Mouse (Mus musculus): ENCODE results near the gene Rbm47. TPM values are rescaled to one million over a fixed set of nuclear protein-coding genes. Genes with fewer than 3 reads are reported as not detected.

The Rbm47 gene
- polyA plus RNA-seq, 1 experiment from 2014 or later, result 2.2 TPM

DNA sequence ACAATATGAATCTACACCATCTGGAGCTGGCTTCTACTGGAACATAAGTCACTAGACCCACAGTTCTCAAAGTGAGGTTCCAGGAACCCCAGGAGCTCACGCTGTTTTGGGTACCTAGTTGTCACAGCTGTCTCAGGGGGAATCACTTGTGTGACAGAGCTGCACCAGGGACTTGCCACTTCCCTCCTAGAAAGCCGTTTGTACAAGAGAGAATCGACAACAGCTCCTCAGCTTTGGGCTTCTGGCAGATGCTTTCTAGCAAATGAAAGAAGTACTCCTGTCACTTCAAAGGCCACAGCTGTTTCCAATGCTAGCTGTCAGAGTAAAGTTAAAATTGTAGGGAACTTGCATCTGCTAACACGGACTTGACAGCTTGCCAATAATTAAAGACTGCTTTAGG lies 87.4 kb downstream of the Rbm47 start:
- no peak for ATAC-seq (ENCODE audit: insufficient number of reproducible peaks, low FRiP score)
- H3K4me1 ChIP-seq (replicated peaks), result peaks cover 8% of the 10 kb centered on the region; the same call in 1 of the 2 replicates
- no peak overlapping the region for H3K9ac ChIP-seq
- H3K4me3 ChIP-seq, result no peak overlapping the region
- no peak overlapping the region for H3K4me2 ChIP-seq
- 46% methylated on average over 4 of the region's 4 CpGs for WGBS
- H3K27ac ChIP-seq (ENCODE audit: poor library complexity, severe bottlenecking), result no peak overlapping the region
- no peaks in the 10 kb centered on the region for H3K9me3 ChIP-seq (replicated peaks)
- no peaks in the 10 kb centered on the region for H3K27me3 ChIP-seq (replicated peaks)
- H3K36me3 ChIP-seq, result no peaks in the 10 kb centered on the region

DNA sequence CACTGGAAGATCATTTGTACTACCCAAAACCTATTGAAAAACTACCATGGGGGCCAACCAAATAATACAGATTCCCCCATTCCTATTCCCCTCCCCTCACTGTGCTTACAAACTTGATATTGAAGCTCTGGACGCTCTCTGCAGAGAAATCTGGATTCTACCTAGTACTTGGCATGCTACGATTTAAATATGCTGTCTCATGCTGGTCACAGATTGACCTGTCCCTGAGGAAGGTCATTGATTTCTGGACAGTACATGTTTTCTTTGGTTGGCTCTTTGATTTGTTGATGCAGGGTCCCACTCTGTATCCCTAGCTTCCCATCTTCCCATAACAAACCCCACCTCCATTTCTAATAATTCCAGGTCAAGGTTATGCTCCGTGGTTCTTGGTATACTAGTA lies 88.4 kb downstream of the Rbm47 start:
- ATAC-seq (ENCODE audit: insufficient number of reproducible peaks, low FRiP score), result no peak
- 0 out of 2 replicates have a peak, but pooled peaks cover 2% of the 10 kb centered on the region for H3K4me1 ChIP-seq (replicated peaks)
- 87% methylated on average over 3 of the region's 3 CpGs for WGBS

GRCm38 (mm10) chr5:66083350-66083749 lies 89.6 kb downstream of the Rbm47 start:
- no peak overlapping the region for H3K4me2 ChIP-seq
- no peak for ATAC-seq (ENCODE audit: insufficient number of reproducible peaks, low FRiP score)
- H3K36me3 ChIP-seq, result no peaks in the 10 kb centered on the region
- H3K27me3 ChIP-seq (replicated peaks), result no peaks in the 10 kb centered on the region
- H3K4me3 ChIP-seq, result no peak overlapping the region
- no peak overlapping the region for H3K27ac ChIP-seq (ENCODE audit: poor library complexity, severe bottlenecking)
- no peaks in the 10 kb centered on the region for H3K9me3 ChIP-seq (replicated peaks)
- WGBS, result 37% methylated on average over 7 of the region's 7 CpGs
- 0 out of 2 replicates have a peak, but pooled peaks cover 2% of the 10 kb centered on the region for H3K4me1 ChIP-seq (replicated peaks)
- no peak overlapping the region for H3K9ac ChIP-seq

More for the DNA sequence above, 88.4 kb downstream of the Rbm47 start:
- no peaks in the 10 kb centered on the region for H3K27me3 ChIP-seq (replicated peaks)
- no peak overlapping the region for H3K4me3 ChIP-seq
- no peak overlapping the region for H3K9ac ChIP-seq
- H3K9me3 ChIP-seq (replicated peaks), result no peaks in the 10 kb centered on the region
- H3K36me3 ChIP-seq, result no peaks in the 10 kb centered on the region
- no peak overlapping the region for H3K27ac ChIP-seq (ENCODE audit: poor library complexity, severe bottlenecking)
- H3K4me2 ChIP-seq, result no peak overlapping the region

- no peaks in the 10 kb centered on the region for H3K27me3 ChIP-seq (replicated peaks)
- WGBS, result 61% methylated on average over 11 of the region's 11 CpGs
- no peak overlapping the region for H3K4me2 ChIP-seq
- H3K9ac ChIP-seq, result no peak overlapping the region
- H3K4me1 ChIP-seq (replicated peaks), result 0 out of 2 replicates have a peak, but pooled peaks cover 2% of the 10 kb centered on the region
- no peaks in the 10 kb centered on the region for H3K36me3 ChIP-seq
- no peak overlapping the region for H3K4me3 ChIP-seq
- no peak overlapping the region for H3K27ac ChIP-seq (ENCODE audit: poor library complexity, severe bottlenecking)
- no peaks in the 10 kb centered on the region for H3K9me3 ChIP-seq (replicated peaks)
- ATAC-seq (ENCODE audit: insufficient number of reproducible peaks, low FRiP score), result no peak
Observed at GRCm38 (mm10) chr5:66082229-66082572, 90.7 kb downstream of the Rbm47 start.

DNA sequence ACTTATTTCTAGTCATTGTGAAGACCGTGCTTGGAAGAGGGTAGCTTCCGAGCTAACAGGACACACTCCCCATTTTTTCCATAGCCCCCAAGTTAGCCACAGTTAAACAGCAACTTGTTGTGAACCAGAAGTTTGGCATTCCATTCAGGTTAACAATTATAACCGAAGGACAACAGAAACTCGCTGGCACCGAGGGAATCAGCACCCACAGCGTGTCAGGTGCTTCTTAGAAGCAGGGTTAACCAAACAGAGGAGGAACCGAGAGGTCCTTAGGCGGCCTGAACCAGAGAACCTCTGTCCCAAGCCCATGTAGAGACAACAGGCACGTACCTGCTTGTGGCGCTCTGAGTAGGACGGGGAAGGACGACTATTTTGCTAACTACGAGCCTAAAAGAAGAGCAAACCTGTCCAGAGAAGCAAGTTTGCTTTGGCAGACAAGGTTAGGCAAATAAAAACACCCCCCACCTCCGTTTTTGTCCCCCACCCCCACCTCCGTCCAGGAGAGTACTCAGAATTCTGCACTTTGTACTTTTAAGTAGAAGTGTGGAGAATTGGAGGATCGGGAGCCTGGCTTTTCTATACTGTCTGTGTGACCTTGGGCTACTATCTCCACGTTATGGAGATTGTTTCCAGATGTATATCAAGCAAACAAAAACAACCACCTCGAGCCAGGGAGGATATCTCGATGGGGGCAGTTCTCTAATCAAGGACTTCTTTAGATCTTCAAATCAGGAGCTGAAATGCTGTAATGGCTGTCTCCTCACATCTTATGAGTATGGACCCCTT lies 91.3 kb downstream of the Rbm47 start:
- H3K9me3 ChIP-seq (replicated peaks), result no peaks in the 10 kb centered on the region
- no peak overlapping the region for H3K4me2 ChIP-seq
- no peaks in the 10 kb centered on the region for H3K27me3 ChIP-seq (replicated peaks)
- H3K27ac ChIP-seq (ENCODE audit: poor library complexity, severe bottlenecking), result no peak overlapping the region
- no peaks in the 10 kb centered on the region for H3K36me3 ChIP-seq
- H3K4me1 ChIP-seq (replicated peaks), result 0 out of 2 replicates have a peak, but pooled peaks cover 2% of the 10 kb centered on the region
- no peak overlapping the region for H3K4me3 ChIP-seq
- H3K9ac ChIP-seq, result no peak overlapping the region
- WGBS, result 65% methylated on average over 19 of the region's 19 CpGs
- ATAC-seq (ENCODE audit: insufficient number of reproducible peaks, low FRiP score), result no peak

GRCm38 (mm10) chr5:66080529-66081220 lies 92.2 kb downstream of the Rbm47 start:
- no peak overlapping the region for H3K4me2 ChIP-seq
- no peaks in the 10 kb centered on the region for H3K27me3 ChIP-seq (replicated peaks)
- WGBS, result 87% methylated on average over 17 of the region's 17 CpGs
- H3K4me1 ChIP-seq (replicated peaks), result 0 out of 2 replicates have a peak, but pooled peaks cover 2% of the 10 kb centered on the region
- H3K9ac ChIP-seq, result no peak overlapping the region
- no peak for ATAC-seq (ENCODE audit: insufficient number of reproducible peaks, low FRiP score)
- no peak overlapping the region for H3K4me3 ChIP-seq
- H3K27ac ChIP-seq (ENCODE audit: poor library complexity, severe bottlenecking), result no peak overlapping the region
- no peaks in the 10 kb centered on the region for H3K9me3 ChIP-seq (replicated peaks)
- no peaks in the 10 kb centered on the region for H3K36me3 ChIP-seq

DNA sequence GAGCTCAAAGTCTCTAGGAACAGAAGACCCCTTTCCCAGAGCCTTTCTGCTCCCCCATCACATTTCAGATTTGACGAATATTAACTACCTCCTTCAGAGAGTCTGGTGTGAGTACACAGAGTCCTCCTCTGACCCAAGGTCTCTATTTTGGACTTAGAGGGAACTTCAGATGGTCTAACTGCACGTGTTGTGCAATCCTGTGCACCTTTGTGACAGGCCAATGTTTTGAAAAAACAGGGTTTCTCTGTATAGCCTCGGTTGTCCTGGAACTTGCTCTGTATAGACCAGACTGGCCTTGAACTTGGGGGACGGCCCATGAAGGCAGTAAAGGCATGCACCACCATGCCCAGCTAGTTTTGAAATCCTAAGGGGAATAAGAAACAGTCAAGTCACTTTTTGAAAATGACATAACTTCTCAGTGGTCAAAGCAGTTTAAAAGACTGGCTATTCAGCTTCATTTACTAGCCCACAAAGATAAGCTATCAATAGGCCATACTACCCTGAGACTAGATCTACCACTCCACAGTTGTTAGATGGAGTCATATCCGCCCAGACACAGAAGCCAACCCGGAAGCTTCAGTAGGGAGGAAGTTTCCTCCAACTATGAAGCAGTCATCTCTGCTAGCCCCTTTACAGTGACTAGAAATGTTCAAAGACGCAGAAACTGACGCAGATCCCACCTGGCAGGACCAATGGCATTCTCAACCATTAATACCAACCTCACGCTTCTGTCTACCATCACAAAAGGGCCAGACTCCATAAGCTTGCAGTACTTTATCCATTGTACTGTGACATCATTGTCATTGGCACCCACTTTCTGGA lies 93.3 kb downstream of the Rbm47 start:
- no peak for ATAC-seq (ENCODE audit: insufficient number of reproducible peaks, low FRiP score)
- 0 out of 2 replicates have a peak, but pooled peaks cover 2% of the 10 kb centered on the region for H3K4me1 ChIP-seq (replicated peaks)
- H3K27ac ChIP-seq (ENCODE audit: poor library complexity, severe bottlenecking), result no peak overlapping the region
- no peaks in the 10 kb centered on the region for H3K27me3 ChIP-seq (replicated peaks)
- no peaks in the 10 kb centered on the region for H3K9me3 ChIP-seq (replicated peaks)
- H3K4me3 ChIP-seq, result no peak overlapping the region
- whole genome bisulfite sequencing, result 75% methylated on average over 9 of the region's 9 CpGs
- H3K4me2 ChIP-seq, result no peak overlapping the region
- no peaks in the 10 kb centered on the region for H3K36me3 ChIP-seq
- no peak overlapping the region for H3K9ac ChIP-seq

GRCm38 (mm10) chr5:66078491-66079012 lies 94.4 kb downstream of the Rbm47 start:
- Histone ChIP-seq H3K27me3 (replicated peaks) (no peaks in the 10 kb centered on the region), H3K4me3 (no peak overlapping the region), H3K4me1 (replicated peaks) (0 out of 2 replicates have a peak, but pooled peaks cover 2% of the 10 kb centered on the region), H3K9ac (no peak overlapping the region), H3K27ac (ENCODE audit: poor library complexity, severe bottlenecking) (no peak overlapping the region), H3K36me3 (no peaks in the 10 kb centered on the region), H3K4me2 (no peak overlapping the region), H3K9me3 (replicated peaks) (no peaks in the 10 kb centered on the region)
- no peak for ATAC-seq (ENCODE audit: insufficient number of reproducible peaks, low FRiP score)
- WGBS, result 88% methylated on average over 7 of the region's 7 CpGs

DNA sequence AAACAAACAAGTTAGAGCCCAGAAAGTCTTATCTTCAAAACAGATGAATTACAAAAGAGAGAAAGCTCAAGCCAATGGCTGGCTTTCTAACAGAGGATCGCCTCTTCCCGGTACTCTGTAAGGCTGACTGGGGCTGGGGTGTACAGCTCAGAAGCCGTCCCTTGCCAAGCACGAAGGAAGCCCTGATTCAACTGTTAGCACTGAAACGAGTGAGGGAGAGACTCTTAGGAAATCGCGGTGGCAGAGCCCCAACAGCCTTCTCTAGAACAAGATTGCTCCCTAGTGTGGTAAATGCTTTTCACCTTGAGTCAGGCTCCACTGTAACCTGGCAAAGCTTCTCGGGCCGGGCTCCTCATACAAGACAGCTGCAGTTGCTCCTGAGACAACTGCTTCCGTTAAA lies 95.5 kb downstream of the Rbm47 start:
- H3K4me3 ChIP-seq, result no peak overlapping the region
- peak overlapping the region; percentile 32 for H3K4me2 ChIP-seq
- 33% methylated on average over 10 of the region's 10 CpGs for WGBS
- ATAC-seq (ENCODE audit: insufficient number of reproducible peaks, low FRiP score), result no peak
- H3K27me3 ChIP-seq (replicated peaks), result no peaks in the 10 kb centered on the region
- no peak overlapping the region for H3K27ac ChIP-seq (ENCODE audit: poor library complexity, severe bottlenecking)
- H3K4me1 ChIP-seq (replicated peaks), result 0 out of 2 replicates have a peak, but pooled peaks cover 2% of the 10 kb centered on the region
- no peak overlapping the region for H3K9ac ChIP-seq
- H3K36me3 ChIP-seq, result no peaks in the 10 kb centered on the region
- no peaks in the 10 kb centered on the region for H3K9me3 ChIP-seq (replicated peaks)

GRCm38 (mm10) chr5:66076685-66077301 lies 96.1 kb downstream of the Rbm47 start:
- Histone ChIP-seq H3K27ac (ENCODE audit: poor library complexity, severe bottlenecking) (no peak overlapping the region), H3K4me1 (replicated peaks) (no peaks in the 10 kb centered on the region), H3K36me3 (no peaks in the 10 kb centered on the region), H3K27me3 (replicated peaks) (no peaks in the 10 kb centered on the region), H3K4me2 (no peak overlapping the region), H3K4me3 (no peak overlapping the region), H3K9me3 (replicated peaks) (no peaks in the 10 kb centered on the region), H3K9ac (no peak overlapping the region)
- ATAC-seq (ENCODE audit: insufficient number of reproducible peaks, low FRiP score), result no peak
- 64% methylated on average over 12 of the region's 12 CpGs for WGBS
